Mouse (Mus musculus): Measurements from ENCODE around the gene Pigk.

Gene Pigk

DNA sequence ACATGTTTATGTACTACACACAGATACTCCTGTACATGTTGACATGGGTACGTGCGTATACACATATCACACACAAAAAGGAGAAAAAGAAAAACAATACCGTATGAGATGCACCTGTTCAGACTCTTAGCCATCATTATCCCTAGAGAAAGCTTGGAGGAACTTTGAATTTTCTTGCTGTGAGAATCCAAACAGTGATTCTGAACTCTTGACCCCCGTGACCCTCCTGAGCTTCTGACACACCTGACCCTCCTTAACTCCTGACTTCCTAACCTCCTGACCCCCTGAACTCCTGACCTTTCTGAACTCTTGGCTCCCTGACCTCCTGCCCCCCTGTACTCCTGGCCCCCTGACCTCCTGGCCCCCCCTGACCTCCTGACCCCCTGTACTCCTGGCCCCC lies 19.1 kb downstream of the Pigk start:
- no peak for DNase-seq

DNA sequence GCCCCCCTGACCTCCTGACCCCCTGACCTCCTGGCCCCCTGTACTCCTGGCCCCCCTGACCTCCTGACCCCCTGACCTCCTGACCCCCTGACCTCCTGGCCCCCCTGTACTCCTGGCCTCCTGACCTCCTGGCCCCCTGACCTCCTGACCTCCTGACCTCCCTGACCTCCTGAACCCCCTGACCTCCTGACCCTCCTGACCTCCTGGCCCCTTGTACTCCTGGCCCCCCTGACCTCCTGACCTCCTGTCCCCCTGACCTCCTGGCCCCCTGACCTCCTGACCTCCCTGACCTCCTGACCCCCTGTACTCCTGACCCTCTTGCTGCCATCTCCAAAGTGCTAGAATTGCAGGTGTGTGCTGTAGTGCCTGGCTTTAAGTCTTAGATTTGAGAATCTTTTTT lies 19.6 kb downstream of the Pigk start:
- DNase-seq: no peak

DNA sequence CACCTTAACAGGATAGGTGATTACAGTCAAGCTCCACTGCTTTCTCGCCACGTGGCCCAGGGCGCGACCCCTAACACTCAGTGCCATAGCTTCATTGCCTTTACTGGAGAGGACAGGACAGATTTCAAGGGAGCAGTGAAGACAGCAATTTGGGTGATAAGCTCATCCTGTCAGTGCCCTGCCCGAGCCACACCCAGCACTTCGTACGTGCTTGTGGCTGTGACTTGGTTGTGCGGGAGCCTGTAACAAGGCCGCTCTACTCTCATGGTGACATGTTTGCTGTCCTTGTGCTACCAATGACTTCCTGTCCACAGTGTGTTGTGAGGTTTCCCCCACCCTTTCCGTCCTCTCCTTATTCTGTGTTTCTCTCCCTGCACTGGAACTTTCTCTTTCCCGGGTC lies 20.2 kb downstream of the Pigk start:
- DNase-seq: no peak

DNA sequence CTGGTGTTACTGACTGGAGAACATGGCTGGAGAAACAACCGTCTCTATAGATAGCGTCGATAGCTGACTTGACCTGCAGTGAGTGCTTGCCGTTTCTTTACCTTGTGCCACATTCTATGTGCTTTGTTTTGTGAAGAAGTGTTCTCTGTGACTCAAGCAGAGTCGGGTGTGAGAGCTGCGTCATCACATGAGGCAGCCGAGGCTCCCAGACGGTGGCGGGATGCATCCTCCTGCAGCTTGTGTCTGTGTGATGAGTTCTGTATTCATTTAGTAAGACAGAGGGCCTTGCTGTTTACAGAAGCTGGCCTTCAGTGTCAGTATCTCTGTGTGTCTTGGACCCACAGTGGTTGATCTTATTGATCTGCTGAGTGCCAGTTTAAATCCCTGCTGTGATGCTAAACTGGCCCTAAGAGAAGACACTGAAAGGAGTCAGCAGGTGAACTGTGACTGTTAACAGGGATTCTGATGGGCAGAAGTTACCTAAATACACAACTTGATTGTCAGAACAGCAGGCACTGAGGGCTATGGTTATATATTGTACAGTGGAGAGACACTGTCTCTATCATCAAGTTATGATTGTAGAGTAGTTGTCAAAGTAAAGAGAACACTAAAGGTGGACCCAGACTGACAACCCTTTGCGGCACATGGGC lies 21.8 kb downstream of the Pigk start:
- no peak for DNase-seq

DNA sequence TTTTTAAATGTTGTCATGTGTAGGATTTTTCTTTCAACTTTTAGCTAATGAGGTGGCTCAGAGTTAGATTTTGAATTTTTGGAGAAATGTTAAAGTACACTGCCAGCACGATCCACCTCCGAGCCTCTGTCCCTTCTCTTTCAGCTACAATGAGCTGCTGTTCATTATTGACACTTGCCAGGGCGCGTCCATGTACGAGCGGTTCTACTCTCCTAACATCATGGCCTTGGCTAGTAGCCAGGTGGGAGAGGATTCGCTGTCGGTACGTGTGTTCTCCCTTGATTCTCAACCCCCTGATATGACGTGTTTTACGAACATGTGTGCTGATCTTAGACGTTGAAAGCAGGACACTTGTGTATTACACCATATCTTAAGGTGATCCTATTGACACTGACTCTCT lies 30.4 kb downstream of the Pigk start:
- no peak for DNase-seq

DNA sequence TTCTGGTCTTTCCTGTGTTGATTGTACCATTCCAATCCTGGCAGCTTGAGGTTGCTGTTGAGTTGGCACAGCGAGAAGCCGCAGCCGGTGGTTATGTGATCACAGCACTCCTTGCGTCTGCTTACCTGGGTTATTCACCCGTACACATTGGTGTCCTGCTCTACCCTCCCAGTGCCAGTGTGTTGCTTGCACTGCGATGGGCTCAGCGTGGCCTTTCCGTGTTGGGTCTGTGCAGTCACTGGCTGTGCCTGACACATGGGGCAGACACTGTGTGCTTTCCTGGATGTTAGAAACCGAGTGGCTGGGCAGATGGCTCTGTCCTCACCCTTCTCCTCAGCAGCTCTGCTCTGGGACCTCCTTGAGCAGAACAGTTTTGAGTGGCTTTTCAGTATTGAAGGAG lies 31.7 kb downstream of the Pigk start:
- no peak for DNase-seq

DNA sequence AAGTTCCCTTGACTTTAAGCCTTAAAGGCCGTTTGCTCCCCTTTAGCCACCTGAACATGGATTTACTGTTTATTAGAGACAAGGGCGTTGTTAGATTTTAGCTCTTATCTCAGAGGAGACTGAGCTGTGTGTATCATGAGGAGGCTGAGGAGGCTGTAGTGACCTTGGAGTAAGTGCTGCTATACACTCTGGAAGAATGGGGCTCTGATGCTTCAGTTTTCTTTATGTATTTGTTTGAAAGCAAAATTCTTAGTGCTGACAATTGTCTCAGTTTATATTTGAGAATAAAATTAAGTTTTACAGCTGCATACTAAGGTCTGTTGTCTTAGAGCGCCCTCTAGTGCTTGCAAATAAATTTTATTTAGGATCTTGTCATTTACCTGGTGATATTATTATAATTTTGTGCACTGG lies 35.6 kb downstream of the Pigk start:
- DNase-seq: peak; percentile 65

DNA sequence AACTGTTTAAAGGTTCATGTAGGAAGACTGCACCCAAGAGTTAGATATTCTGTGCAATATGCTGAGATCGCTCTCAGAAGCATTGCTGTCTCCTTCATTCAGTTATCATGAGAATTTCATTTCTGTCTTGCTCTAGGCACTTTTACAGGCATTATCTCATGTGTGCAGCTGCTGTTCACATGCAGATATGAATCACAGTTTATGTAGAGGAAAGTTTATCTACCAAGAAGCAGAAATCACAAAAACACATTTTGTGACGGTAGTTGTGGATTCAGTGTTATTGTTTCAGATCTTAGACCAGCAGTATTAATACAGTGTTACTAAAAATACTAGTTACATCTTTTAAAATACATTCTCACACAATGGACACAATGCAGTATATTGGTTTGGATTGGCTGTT lies 36.0 kb downstream of the Pigk start:
- DNase-seq: no peak

DNA sequence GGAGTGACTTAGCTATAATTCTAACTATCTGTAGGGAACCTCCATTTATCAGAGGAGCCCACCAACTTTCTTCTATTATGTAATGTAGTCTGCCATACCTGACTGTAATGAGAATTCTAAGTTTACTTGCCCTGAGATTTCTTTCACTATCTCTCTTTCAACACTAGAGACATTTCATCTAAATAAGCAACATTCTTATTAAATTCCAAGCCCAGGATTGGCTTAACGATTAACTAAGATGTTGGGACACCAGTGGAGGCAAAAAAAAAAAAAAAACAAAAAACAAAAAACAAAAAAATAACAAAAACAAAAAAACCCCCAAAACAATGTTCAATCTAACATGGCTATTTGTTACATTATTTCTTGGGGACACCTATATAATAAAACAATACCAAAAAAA lies 39.0 kb downstream of the Pigk start:
- DNase-seq: no peak

DNA sequence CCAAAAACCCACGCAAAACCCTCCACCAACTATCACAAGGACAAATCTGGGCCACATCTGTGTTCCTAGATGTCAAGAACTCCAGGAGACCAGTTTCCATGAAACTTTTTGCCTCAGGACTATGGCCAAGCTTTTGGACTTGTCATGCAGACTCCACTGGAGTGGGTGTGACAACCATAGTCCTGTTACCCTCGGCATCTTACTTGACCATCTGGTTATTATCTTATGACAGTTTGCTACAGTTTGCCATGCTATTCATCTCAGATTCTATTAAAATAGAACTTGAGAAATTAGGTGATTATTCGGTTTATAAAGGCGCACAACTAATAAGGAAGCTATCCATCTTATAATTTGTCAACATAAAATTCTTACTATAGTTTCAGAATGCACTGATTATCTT lies 39.4 kb downstream of the Pigk start:
- no peak for DNase-seq

DNA sequence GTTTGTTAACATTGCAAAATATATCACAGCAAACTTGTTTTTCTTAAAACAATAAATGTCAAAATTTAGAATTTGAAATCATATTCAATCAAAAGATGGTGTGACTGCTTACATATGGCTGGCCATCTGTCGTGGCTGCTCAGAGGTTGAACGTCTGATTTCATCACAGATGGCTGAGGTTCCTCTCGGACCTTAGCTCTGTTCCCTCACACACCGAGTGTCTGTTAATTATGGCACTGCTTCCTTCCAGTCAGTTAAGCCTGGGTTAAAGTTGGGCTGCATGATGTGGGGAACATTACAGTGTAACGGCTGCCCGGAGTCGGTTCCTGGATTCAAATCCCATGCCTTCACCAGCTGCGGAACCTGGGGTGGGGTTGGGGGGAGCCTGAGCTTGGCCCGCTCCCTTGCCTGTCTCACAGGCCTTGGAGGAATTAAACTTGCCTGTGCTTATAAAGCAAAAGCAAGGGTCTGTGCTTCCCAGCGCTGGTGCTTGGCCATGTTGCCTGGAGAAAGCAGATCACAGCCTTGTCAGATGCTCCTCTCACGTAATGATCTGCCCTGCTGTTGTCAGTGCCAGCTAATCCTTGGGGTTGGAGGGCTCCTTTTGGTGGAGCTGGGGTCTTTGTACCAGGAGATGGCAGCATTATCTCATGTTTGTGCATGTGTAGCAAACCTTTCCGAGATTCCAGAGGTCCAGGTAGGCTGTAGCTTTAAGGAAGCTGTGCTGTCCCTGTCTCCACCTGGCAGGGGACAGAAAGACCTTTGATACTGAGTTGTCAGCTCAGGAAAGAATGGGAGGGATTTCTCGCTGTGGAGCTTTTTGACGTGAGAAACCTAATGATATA lies 40.2 kb downstream of the Pigk start:
- peak; percentile 72 for DNase-seq

DNA sequence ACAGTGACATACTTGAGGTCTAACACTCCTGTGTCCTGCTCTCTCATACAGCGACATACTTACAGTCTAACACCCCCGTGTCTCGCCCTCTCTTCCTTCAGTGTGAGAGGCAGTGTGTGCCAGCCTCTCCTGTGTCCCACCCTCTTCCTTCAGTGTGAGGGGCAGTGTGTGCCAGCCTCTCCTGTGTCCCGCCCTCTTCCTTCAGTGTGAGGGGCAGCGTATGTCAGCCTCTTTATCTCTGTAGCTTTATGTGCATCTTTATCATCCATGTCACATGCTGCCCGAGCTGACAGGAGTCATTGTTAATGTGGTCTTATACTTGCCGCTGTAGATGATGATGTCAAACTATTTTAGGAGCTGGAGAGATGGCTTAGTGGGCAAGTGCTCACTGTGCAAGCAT lies 41.6 kb downstream of the Pigk start:
- DNase-seq: no peak

DNA sequence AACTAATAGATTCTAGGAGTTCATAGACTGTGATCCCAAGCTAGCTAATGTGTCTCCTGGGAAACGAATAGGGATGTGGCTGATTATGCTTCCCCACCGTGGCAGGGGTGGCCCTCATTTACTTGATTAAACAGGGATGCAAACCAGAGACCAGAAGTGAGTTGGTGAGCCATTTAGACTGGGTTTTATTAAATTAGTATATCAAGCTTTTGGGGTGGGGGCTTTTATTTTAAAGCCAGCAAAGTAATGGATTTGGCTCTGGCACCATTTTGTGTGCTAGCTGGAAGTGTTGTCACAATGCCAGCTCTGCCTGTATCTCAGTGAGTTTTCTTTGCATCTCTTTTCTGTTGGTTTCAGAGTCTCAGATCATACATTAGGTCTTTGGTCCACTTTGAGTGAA lies 43.0 kb downstream of the Pigk start:
- no peak for DNase-seq

DNA sequence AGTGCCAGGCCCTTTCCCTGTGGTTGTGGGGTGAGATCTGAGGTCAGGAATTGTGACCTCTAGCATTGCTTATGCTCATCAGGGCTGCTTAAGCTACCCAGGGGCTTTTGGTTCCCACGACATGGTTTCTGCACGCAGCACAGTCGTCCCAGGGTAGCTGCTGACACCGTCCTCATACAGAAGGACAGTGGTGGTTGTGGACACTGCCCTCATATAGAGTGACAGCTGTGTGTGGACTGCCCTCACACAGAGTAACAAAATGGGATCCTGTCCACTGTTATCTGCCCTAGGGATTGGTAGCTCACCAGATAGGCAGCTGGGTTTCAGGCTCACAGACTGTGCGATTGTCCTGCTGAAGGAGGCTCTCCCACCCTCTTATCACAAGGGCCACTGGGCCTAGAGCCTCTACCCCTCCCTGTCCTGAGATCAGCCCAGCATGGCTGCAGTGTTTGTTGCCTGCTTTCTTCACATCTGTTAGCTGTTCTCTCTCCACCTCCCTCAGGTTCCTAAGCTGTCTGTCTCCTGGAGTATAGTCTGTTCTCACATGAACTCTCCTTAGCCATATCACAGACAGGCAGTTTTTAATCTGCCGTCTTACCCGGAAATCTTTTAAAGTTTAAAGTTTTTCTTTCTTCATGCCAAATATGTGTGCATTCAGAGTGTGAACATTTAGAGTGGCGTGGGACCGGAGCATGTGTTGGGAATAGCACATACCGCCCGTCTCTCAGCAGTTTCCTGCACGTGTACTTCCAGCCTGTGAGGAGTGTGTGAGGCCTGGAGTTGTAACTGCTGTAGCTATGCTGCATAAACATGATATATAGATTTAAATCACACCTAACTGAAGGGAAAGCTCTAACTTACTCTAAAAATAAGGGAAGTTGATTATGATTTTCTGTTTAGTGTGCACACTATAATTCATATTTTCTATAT lies 43.8 kb downstream of the Pigk start:
- DNase-seq: no peak

DNA sequence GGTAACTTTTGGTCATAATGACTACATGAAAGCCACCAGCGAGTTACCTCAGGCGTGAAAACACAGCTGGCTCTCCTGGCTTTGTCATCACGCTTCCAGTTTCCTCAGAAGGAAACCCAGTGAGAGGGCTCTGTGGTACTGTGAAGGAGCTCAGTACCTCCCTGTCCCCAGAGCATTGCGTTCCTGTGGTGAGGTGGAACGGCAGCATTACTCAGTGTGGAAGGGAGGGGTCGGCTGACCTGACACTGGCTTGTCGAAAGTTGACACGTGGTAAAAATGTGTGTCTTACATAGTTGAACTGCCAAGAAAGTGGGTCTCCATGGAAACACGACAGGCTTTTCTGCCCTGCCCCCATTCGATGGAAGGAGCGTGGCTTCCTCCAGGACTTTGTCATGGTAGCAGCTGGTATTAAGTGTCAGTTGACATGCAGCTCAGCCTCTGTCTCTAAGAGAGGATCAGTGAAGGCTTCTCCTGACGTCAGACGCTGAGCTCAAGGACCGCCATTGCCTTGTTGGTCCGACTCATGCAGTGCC lies 44.7 kb downstream of the Pigk start:
- DNase-seq: peak; percentile 34

DNA sequence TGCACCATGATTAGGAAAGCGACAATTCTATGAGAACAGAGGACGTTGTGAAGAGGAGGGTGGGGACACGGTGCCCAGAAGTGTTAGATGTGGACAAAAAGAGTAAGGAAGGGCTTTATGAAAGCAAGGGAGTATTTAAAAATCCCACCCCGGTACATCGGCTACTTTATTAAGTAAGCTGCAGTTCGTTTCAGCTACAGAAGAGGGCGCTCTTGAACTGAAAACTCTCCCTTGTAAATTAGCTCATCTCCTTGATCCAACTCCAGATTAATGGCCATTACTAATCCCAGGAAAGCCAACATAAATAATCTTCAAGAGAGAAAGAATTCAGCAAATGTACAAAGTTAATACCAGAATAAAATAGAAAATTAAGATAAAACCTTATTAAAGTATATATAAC lies 47.2 kb downstream of the Pigk start:
- peak; percentile 72 for DNase-seq

DNA sequence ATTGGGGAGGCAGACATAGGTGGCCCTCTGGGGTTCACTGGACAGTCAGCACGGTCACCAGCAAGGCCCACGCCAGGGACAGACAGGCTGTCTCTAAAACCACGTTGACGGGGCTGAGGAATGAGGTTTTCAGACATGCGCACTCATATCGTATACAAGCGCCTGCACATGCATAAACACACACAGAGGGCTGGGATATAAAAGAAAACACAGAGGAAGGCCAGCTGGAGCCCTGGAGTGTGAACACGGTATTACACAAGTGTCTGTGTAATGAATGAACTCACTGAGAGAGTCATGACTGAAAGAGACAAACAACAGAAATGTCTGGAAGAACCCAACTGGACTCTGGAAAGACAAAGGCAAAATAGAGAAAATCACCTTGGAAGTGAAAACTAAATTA lies 47.8 kb downstream of the Pigk start:
- DNase-seq: no peak

DNA sequence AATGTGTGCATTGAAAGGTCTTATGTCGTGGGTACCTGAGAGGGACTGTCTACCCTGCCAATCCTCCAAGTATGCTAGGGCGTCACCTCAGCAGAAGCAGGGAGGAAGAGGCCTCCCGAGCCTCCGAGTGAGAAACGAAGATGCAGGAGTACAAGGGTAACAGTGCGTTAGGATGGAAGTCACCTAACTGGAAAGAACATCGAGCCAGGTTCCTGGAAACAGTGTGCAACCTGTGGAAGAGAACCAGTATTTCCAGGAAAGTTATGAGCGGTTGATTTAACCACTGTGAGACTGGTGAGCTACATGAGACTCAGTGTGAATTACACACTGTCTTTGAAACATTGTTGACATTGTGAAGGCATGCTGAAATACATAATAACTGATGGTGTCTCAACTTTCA lies 48.4 kb downstream of the Pigk start:
- no peak for DNase-seq

DNA sequence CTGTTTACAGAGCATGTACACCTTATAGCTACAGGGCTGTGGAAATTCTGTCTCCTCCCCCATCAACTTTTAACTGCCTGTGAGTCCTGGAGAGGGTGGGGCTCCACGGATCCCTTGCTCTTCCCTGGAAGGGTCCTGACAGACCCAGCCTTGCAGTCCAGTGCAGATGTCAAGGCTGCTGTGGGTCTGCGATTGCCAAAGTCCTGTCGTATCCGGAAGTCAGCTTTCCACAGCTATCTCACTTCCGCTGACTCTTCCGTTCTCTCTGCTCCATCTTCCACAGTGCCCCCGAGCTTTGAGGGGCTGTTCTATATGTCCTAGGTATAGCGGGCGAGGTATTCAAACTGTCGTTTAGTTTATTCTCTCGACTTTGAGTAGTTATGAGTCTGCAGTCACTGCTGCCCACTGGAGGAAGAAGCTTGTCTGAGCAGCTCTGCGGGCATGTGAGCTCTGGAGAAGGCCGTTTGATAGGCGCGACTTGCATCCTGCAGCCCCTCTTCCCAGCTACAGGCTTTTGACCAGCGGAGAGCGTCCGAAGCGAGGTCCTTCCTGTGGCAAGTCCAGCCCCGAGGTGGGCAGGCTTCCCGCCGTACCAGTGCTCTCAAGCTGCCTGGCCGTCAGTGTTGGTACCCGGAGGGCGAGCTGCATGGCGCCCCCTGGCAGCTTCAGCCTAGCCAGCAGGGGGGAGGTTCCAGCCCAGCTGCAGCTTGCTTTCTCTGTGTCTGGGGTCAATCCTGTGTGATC lies 49.4 kb downstream of the Pigk start:
- peak; percentile 56 for DNase-seq

DNA sequence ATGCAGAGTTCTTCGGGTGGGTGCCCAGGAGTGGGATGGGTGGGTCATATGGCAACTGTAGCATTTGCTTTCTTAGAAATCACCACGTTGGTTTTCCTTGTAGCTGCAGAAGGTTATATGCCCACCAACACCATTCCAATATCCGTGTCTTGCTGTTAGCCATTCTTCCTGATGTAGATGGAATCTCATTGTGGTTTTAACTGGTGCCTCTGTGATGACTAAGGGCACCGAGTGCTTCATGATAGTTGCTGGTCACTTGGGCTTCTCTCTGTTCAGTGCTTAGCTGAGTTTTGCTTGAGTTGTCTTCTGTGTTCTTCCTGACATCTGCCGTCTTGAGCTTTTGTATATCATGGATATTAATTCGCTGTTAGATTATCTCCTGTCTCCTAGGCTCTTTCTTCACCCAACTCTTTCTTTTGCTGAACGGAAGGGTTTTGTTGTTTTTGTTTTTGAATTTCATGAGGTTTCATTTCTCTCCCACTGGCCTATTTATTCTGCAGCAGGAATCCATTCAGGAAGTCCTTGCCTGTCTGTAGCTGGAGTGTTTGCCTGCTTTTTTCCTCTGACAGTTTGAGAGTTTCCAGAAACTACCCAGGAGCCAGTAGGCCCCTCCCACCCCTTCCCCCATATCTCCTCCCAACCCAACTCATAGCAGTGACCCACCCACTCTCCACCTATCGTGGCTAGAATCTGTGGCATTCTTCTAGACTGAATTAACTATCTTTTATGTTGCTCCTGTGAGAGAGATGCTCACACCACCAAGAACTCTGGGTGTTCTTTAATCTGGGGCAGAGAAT lies 50.8 kb downstream of the Pigk start:
- DNase-seq: no peak

DNA sequence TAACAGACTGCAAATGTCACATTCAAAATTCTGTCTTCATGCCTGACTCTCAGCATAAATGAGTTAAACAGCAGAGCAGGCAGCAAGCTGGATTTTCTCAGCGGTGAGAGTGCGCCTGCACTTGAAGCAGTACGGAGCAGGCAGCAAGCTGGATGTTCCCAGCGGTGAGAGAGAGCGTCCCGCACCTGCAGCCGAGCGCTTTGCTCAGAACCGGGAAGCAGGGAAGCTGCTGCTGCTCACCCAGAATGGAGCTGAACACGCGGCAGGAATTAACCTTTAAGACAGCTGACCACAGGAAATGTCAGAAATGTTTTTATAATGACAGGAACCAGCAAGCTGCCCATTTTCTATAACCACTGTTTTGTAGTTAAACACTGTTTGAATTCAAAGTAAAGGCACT lies 53.6 kb downstream of the Pigk start:
- DNase-seq: no peak

DNA sequence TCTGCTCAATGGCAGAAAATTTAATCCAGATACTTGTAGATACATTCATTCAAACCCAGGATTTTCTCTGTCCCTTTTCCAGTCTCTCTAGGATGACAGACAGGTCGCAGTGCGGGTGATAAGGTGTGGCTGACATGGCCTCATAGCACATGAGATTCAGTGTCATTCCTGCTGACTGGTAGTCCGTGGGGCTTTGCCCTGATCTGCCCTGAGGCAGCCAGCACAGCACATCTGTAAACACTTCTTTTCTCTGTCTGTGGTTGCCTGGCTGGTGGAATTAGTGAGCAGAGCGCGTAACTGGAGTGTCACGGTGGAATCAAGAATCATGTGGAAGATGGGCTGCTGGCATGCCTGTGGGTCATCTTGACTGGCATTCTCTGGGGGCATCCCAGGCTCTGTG lies 56.2 kb downstream of the Pigk start:
- DNase-seq: no peak
